Comparison of ENCODE assay signal across 32 mouse cellular contexts in the genomic region with DNA sequence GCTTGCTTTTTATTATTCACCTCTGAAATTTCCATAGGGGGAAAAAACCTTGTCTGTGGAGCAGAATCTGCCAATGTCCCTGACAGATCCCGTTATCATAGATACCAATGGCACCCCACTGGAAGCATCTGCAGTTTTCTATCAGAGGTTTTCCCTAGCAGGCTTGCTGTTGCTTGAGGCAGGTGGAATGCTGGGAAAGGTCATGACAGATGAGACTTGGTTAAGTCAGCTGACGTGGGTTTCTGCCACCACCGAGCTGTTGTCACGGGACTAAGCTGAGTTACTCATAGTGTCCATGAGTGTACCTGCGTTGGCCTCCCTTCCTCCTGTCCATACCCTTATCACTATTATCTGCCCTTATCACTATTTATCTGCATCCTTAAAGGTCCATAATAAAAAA. TPM values are rescaled to one million over a fixed set of nuclear protein-coding genes. Genes with fewer than 3 reads are reported as not detected.
DNase-seq lines count a peak whose midpoint lies in the region; ATAC-seq and TF ChIP-seq lines count a peak whose summit lies in the region.
"Had no signal": no experiment of that assay in that cellular context is flagged by ENCODE, and none has a peak within 500 bp of the region (broad histone marks: within the 10 kb centered on the region; RNA-seq: fewer than 3 reads in every experiment).

No protein-coding gene starts in this region.

- WGBS in hindbrain, postnatal 0 days = 79% methylated on average over 5 of the region's 5 CpGs

- no peaks in the 10 kb centered on the region for H3K36me3 ChIP-seq in hindbrain, postnatal 0 days (ENCODE audit: insufficient read depth, low read length)
- H3K36me3 ChIP-seq: embryonic facial prominence, embryonic 12.5 days; hindbrain, embryonic 15.5 days; liver, embryonic 12.5 days; midbrain, embryonic 13.5 days; neural tube, embryonic 13.5 days had no signal

- no peak overlapping the region for H3K4me2 ChIP-seq in hindbrain, postnatal 0 days (ENCODE audit: low read depth, low read length)
- H3K4me2 ChIP-seq: embryonic facial prominence, embryonic 12.5 days; heart, embryonic 11.5 days; hindbrain, embryonic 15.5 days; liver, embryonic 12.5 days; midbrain, embryonic 13.5 days; neural tube, embryonic 13.5 days had no signal

- H3K27me3 ChIP-seq in hindbrain, postnatal 0 days (ENCODE audit: insufficient read depth, low read length) = no peaks in the 10 kb centered on the region
- H3K27me3 ChIP-seq: embryonic facial prominence, embryonic 12.5 days; hindbrain, embryonic 15.5 days; liver, embryonic 12.5 days; neural tube, embryonic 13.5 days had no signal

- intact Hi-C loops in left cerebral cortex, postnatal 4 days (cut with DNase I) = loop anchor here (10.0 kb wide), 1 partner anchor 359 kb away; no protein-coding TSS in a partner anchor
- intact Hi-C loops in left cerebral cortex, adult 2 months (cut with DNase I) = no loop called here

- H3K4me3 ChIP-seq in left cerebral cortex, adult 2 months = no peak overlapping the region
- no peak overlapping the region for H3K4me3 ChIP-seq in hindbrain, postnatal 0 days (ENCODE audit: low read length)
- H3K4me3 ChIP-seq: embryonic facial prominence, embryonic 12.5 days; hindbrain, embryonic 15.5 days; liver, embryonic 12.5 days; midbrain, embryonic 13.5 days; neural tube, embryonic 13.5 days had no signal

- DNase-seq in left cerebral cortex, postnatal 4 days = peak; percentile 25
- DNase-seq in left cerebral cortex, adult 2 months (ENCODE audit: extremely low spot score in 1 of 2, low spot score in 2 of 2) = no peak
- peak; percentile 62 for DNase-seq in ES-CJ7 (ENCODE audit: low read depth, low spot score)
- DNase-seq in induced T-regulatory cell, adult 2 months (ENCODE audit: low read depth) = peak; percentile 67
- DNase-seq in embryo, embryonic 10.5 days (ENCODE audit: low spot score) = no peak
- DNase-seq in hindbrain, postnatal 0 days (ENCODE audit: low spot score) = no peak
- DNase-seq: adrenal gland, adult 2 months; adrenal gland, postnatal 36 days; cerebellum, adult 18-20 months; cerebellum, postnatal 25 days; gastrocnemius, postnatal 25 days; heart, adult 18-20 months; heart, postnatal 4 days; kidney, adult 9 months; kidney, postnatal 10 days; layer of hippocampus, adult 9-11 months; liver, postnatal 0 days; lung, postnatal 36 days; right cerebral cortex, postnatal 4 days; thymus, adult 2 months; thymus, postnatal 36 days had no signal

- H3K27ac ChIP-seq in left cerebral cortex, adult 2 months = no peak overlapping the region
- H3K27ac ChIP-seq in hindbrain, postnatal 0 days = no peak overlapping the region
- H3K27ac ChIP-seq: embryonic facial prominence, embryonic 12.5 days; hindbrain, embryonic 15.5 days; liver, embryonic 12.5 days; midbrain, embryonic 13.5 days; neural tube, embryonic 13.5 days had no signal

- peaks cover 4% of the 10 kb centered on the region for H3K4me1 ChIP-seq in hindbrain, postnatal 0 days (ENCODE audit: insufficient read depth, low read length)
- H3K4me1 ChIP-seq: embryonic facial prominence, embryonic 12.5 days had no signal

- ATAC-seq in megakaryocyte-erythroid progenitor cell, adult 5-6 weeks (replicated peaks; ENCODE audit: low FRiP score, low TSS enrichment, poor library complexity, severe bottlenecking) = no peak
- no peak for ATAC-seq in hindbrain, postnatal 0 days
- ATAC-seq: forebrain, embryonic 14.5 days; intestine, embryonic 16.5 days; liver, embryonic 12.5 days; liver, postnatal 0 days had no signal

- no peak for TF ChIP-seq CTCF in left cerebral cortex, adult 2 months (IDR thresholded peaks at IDR 0.05)
- TF ChIP-seq CTCF in hindbrain, postnatal 0 days (IDR thresholded peaks at IDR 0.05; ENCODE audit: low read depth) = no peak

- H3K9ac ChIP-seq in hindbrain, postnatal 0 days (replicated peaks; ENCODE audit: low read length) = no peak overlapping the region
- H3K9ac ChIP-seq: embryonic facial prominence, embryonic 12.5 days; hindbrain, embryonic 15.5 days; liver, embryonic 12.5 days; liver, postnatal 0 days; midbrain, embryonic 13.5 days; neural tube, embryonic 13.5 days had no signal

- no peaks in the 10 kb centered on the region for H3K9me3 ChIP-seq in hindbrain, postnatal 0 days (ENCODE audit: low read length)
- H3K9me3 ChIP-seq: embryonic facial prominence, embryonic 12.5 days; hindbrain, embryonic 15.5 days; liver, embryonic 12.5 days; midbrain, embryonic 13.5 days; neural tube, embryonic 13.5 days had no signal

RNA-seq across cellular contexts. Expression of a gene that starts 32.8 kb away (rescaled TPM):
- total RNA-seq in left cerebral cortex, postnatal 4 days (2021) = not detected
- total RNA-seq in left cerebral cortex, adult 2 months (2021) = not detected
- total RNA-seq in megakaryocyte-erythroid progenitor cell, adult 5-6 weeks (2014; fragmentation: Nextera tagmentation) = not detected in 2 replicates
- not detected in 2 replicates for total RNA-seq in megakaryocyte-erythroid progenitor cell, adult 5-6 weeks (2017)
- not detected in 2 replicates for total RNA-seq in hindbrain, postnatal 0 days (2014; rRNA removed)
- polyA plus RNA-seq in hindbrain, postnatal 0 days (2015; fragmentation: Nextera tagmentation; extraction: Ambion mirVana) = not detected in 2 replicates
- total RNA-seq: adrenal gland, adult 2 months; adrenal gland, postnatal 36 days; gastrocnemius, postnatal 25 days; heart, postnatal 4 days; left cerebral cortex, postnatal 25 days had no signal
- polyA plus RNA-seq: brain, embryonic 14.5 days; embryonic facial prominence, embryonic 12.5 days; forebrain, embryonic 14.5 days; hindbrain, embryonic 15.5 days; intestine, embryonic 16.5 days; liver, embryonic 12.5 days; liver, postnatal 0 days; midbrain, embryonic 13.5 days; neural tube, embryonic 13.5 days had no signal

Comparison
In these comparisons a context has a peak if more than half of its experiments do, and no peak if none do; other contexts are left out.
1. DNase-seq: peak in left cerebral cortex, postnatal 4 days (single experiment), ES-CJ7 (single experiment) and induced T-regulatory cell, adult 2 months (single experiment); none in left cerebral cortex, adult 2 months (0 of 2), embryo, embryonic 10.5 days (single experiment) and hindbrain, postnatal 0 days (single experiment).